Mouse (Mus musculus): ENCODE measurements around the gene Nampt.

GRCm38 (mm10) chr12:32789092-32789491 lies 30.3 kb upstream of the Nampt start:
- no peak for TF ChIP-seq CTCF (IDR thresholded peaks at IDR 0.05; ENCODE audit: low read depth)
- TF ChIP-seq EP300 (IDR thresholded peaks at IDR 0.05; ENCODE audit: low read depth): no peak

All from liver, postnatal 0 days (tissue).